Mouse (Mus musculus) cerebellum, postnatal 14 days (tissue): ENCODE measurements around the gene Tnks2.
"Not testable (repeated sequence)": the region's sequence is repeated elsewhere in the genome, so short reads cannot be mapped to it uniquely, and the experiment has no call there.

Experiments used
- DNase-seq, 2 experiments: peaks; one replicate each; pipeline ENCODE4 v3.0.0; 2021; ENCODE audit warnings: mixed read lengths in 2 of 2

Gene Tnks2

GRCm38 (mm10) chr19:36833788-36834531, at the start of gene Tnks2:
Tnks2 (plus strand) TSS chr19:36834232.
- peak; percentile 98 to 99 for DNase-seq

GRCm38 (mm10) chr19:36789873-36790733, 43.9 kb upstream of the Tnks2 start:
- peak; percentile 49 to 55 for DNase-seq

- no peak for DNase-seq
Measured at GRCm38 (mm10) chr19:36792589-36792988, 41.4 kb upstream of the Tnks2 start.

GRCm38 (mm10) chr19:36793450-36793849, 40.6 kb upstream of the Tnks2 start:
- no peak for DNase-seq

GRCm38 (mm10) chr19:36794008-36794407, 40.0 kb upstream of the Tnks2 start:
- DNase-seq = no peak

- no peak for DNase-seq
Measured at GRCm38 (mm10) chr19:36795277-36795676, 38.8 kb upstream of the Tnks2 start.

GRCm38 (mm10) chr19:36796931-36797330, 37.1 kb upstream of the Tnks2 start:
- no peak for DNase-seq

- no peak for DNase-seq
Measured at GRCm38 (mm10) chr19:36800288-36800687, 33.7 kb upstream of the Tnks2 start.

GRCm38 (mm10) chr19:36801856-36802641, 32.0 kb upstream of the Tnks2 start:
- DNase-seq = no peak

- DNase-seq = no peak
Measured at GRCm38 (mm10) chr19:36803403-36803802, 30.6 kb upstream of the Tnks2 start.

- no peak for DNase-seq
Measured at GRCm38 (mm10) chr19:36806842-36807241, 27.2 kb upstream of the Tnks2 start.

GRCm38 (mm10) chr19:36808426-36809105, 25.5 kb upstream of the Tnks2 start:
- no peak for DNase-seq

GRCm38 (mm10) chr19:36809476-36810168, 24.4 kb upstream of the Tnks2 start:
- DNase-seq = peak; percentile 18 to 29

GRCm38 (mm10) chr19:36812011-36812410, 22.0 kb upstream of the Tnks2 start:
- peak; percentile 20 to 30 for DNase-seq

- DNase-seq = peak; percentile 55 to 65
Measured at GRCm38 (mm10) chr19:36815396-36816271, 18.4 kb upstream of the Tnks2 start.

- DNase-seq = peak; percentile 18
Measured at GRCm38 (mm10) chr19:36818141-36818885, 15.7 kb upstream of the Tnks2 start.

- no peak for DNase-seq
Measured at GRCm38 (mm10) chr19:36819199-36819598, 14.8 kb upstream of the Tnks2 start.

GRCm38 (mm10) chr19:36820469-36820868, 13.6 kb upstream of the Tnks2 start:
- no peak for DNase-seq

- DNase-seq = not testable (repeated sequence)
Measured at GRCm38 (mm10) chr19:36821301-36821700, 12.7 kb upstream of the Tnks2 start.

GRCm38 (mm10) chr19:36822701-36823100, 11.3 kb upstream of the Tnks2 start:
- no peak for DNase-seq
